Mouse (Mus musculus) kidney, adult 8-10 months (tissue): ENCODE results near the gene Pde2a.

Experiments used
- DNase-seq, 2 experiments: peaks; one replicate each; pipeline ENCODE4 v3.0.0; 2022

Pde2a gene

DNA sequence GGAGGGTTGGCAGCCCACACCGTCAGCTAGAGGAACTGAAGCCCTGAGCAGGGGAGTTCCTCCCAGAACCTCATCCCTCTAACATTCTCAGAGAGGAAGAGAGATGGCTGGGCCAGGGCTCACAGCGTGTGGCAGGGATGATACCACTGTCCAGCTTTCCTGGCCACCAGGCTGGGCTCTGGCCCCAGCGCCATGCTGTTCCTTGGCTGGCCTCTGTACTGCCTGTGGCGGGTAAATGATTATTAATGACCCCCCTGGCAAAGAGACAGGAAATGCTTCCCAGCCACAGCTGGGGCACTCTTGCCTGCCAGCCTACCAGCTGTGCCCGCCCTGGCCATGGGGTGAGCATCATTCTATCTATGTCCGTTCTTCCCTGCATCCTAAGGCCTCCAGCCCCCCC is 33.6 kb downstream of the Pde2a start:
- DNase-seq = no peak

DNA sequence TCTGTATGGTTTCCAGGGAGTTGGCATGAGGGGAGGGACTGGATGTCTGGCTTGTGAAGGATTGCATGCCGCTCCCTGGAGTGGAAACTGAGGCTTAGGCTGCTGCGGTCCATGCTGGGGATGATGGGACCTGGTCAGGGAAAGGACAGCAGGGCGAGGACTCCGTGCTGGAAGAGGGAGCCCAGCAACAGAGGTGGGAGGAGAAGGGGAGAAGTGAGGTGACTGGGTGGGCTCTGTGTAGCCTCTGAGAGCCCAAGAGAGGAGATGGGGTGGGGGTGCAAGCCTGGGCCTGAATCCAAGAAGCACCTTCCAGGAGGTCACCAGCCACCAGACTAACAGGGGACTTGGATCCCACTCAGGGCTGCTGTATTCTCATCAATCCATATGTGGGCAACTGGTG is 34.8 kb downstream of the Pde2a start:
- no peak for DNase-seq

DNA sequence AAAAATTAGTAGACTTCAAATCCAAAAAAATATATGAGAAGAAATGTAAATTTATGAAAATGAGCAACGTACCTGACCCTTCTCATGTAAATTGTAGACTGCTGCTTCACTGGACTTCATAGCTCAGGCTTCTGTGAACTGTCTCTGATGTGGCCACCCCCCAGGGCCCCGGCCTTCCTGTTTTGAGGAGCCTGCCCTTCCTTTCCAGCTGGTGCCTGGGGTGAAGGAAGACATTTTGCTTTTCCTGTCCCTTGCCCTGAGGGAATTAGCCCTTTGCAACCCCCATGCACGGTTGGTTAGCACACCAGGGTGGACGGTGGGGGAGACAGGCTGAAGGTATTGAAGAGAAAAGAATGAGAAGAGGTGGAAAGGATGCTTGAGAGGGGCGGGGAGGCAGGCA is 35.3 kb downstream of the Pde2a start:
- DNase-seq = no peak

DNA sequence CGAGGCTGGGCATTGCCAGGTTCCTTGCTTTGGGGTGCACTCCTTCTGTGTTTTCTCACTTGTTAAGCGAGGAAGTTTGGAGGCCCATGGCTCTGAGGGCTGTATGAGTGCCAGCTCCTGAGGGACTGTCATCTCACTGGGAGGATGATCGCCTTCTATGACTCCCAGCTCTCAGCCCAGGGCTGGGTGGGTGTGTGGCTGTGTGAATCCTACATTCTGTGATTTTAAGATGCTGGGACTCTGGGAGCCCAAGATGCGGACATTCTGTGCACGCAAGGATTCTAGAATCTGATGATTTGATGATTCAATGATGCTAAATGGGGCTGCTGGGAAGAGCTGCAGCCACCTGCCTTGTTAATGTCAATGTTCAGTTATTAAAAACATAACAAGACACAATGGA is 35.8 kb downstream of the Pde2a start:
- no peak for DNase-seq

DNA sequence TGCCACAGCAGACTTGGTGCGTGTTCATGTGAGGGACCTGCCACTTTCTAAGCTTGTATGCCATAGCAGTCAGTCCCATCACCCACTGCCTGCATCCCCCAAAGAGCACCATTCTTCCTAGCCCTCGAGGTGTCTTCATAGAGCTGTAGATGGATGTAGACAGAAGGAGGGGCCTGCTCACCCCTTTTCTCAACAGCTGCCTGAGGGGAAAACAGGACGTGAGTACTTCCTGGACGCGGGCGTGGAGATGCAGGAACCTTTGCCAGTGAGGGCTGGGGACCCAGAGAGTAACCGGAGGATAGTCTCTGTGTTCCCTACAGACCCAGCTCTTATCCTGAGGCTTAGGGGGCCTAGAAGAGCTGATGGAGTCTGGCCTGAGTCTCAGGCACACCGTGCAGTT is 36.3 kb downstream of the Pde2a start:
- DNase-seq = no peak

DNA sequence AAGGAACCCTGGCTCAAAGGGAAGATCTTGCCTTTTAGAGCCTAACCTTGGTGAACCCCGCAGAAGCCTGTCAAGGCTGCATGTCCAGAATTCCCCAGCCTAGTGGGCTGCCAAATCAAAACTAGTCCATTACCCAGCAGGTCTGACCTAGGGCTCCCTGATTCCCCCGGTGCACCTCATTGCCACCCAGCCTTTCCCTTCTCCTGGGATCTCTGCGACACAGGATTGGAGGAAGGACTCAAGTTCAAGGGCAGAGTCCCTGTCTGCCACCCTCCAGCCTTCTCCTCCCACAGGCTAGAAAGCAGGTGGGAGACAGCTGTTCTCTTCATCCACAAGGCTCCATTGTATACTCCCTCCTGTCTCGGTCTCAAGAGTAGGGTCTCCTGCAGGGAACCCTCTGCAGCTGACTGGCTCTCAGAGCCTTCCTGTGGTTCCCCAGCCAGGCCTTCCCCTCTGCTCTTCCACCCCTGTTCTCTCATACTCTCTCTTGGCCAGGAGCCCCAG is 36.8 kb downstream of the Pde2a start:
- no peak for DNase-seq

DNA sequence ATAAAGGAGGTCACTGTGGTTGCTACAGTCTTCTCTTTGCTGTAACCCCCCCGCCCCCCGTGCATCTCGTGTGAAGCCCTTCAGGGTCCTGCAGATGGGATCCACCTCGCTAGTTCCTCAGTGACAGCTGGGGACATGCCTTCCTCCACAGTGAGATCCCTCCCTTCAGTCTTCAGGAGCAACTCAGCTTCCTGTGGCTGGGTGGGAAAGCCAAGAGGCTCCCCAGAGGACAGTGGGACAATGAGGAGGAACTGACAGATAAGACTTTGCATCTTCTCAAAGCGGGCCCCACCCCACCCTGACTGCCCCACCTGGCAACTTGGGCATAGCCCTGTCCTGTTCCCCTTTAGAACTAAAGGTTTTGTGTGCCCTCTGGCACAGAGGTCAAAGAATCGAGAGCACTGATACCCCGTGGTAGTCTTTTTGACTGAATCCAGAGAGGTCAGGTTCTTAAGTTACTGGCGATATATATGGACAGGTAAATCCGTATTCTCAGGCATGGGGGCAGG is 37.9 kb downstream of the Pde2a start:
- no peak for DNase-seq

DNA sequence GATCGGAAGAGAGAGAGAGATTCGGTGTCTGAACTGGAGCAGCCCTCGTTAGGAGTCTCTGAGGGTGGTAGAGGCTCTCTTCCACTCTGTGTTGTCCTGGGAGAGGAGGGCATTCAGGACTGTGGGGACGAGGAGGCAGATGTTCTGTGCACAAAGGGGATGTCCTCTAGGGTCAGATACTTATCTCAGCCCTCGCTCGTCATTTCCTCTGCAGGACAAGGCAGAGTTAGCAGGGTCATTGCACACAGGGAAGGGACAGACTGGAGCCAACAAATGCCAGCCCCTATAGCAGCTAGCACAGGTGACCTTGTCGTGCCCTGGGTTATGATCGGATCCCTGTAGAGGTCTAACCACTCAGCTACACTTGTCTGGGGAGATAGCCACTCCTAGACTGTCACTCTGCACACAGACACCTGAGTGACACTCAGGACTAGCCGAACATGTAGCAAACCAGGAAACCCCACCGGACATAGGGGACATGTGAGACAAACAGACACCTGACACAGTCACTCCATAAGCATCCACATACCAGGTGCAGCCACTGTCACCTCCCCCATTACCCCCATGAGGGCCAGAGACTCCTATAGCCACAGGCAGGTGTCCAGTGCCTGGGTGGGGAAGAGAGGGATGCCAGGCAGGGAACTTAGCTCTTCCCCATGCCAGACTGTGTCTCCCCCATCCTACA is 38.6 kb downstream of the Pde2a start:
- no peak for DNase-seq

DNA sequence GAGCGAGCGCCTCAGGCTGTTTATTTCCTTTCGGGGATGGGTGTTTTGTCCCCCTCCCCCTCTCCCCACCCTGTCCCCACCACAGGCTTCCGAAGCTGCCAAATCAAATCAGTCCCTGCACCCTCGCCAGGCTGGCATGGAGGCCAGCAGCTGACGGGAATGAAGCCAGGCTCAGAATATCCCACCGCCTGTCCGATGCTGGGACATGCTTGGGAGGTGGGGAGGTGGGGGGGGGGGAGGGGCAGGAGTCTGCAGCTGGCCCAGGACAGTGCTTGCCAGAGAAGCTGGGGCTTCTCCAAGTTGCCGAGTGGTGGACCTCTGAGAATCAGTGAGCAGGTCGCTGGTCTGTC is 39.1 kb downstream of the Pde2a start:
- no peak for DNase-seq

DNA sequence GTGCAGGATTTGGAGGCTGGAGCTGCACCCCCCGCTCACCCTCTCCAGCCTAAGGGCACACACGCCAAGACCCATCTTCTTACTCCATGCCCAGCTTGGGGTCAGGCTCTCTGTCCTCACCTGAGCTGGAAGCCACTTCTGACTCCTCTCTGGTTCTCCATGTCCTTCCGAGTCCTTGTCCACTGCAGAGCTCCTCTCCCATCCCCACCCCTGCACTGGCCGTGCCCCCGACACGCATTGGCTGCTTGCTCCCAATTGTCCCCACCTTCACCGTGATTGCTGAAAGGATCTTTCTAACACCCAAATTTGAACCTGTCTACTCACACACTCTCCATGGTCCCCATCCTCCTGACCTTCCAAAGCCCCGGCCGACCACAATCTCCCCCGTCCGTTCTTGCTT is 40.1 kb downstream of the Pde2a start:
- DNase-seq = no peak

DNA sequence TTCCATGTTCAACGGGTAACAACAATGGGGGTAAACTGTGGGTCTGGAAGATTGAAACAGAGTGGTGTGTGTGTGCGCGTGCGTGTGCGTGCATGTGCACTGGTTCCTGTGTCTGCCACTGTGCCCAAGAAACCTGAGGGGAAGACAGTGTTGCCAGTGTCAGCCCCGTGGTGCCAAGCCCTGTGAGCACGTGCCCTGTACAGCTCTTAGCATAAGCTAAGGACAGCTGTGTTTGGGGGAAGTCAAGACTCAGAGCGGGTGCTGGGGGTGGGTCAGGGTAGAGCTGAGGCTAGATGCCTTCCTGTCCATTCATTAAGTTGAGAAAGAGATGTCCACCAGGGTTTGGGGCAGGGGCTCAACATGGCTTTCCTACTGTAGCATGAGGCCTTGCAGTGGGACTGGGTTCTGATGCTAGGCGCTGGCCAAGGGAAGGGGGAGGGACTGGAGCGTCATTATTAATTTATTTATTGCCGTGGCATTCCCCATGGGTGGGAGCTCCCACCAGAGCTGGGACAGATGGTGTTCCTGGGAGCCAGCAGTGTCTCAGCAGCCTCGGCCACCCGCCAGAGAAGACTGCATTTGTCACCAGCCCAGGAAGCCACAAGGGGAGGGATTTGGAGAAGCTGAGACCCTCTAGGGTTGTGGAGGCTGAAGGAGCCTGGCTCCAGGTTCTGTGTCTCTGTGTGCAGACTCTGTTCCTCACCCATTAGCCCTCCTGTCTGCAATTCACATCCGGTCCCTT is 41.0 kb downstream of the Pde2a start:
- no peak for DNase-seq

DNA sequence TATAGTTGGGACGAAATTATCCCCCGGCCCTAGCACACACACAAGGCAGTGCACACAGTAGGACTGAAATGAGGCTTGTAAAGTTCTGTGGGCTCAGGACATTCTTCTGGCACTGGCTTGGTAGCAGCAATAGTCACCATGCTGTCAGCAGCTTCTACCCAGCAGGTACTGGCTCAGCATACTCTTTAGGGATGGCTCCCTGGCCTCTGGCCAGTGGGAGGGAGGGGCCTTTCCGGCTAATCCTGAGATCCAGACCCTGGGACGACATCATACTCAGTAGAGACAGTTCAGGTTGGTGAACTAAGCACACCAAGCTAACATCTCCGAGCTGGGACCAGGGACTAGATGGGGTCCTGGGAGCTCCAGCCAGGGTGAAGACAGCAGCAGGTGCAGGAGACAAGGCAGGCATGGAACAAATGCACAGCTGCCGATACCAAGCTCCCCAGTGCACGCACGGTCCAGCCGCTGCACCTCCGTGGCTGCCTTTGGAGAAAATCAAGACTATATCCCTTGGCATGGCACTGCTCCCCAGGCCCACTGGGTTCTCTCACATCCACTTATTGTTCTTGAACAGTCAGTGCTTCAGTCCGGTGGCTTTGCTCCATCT is 42.3 kb downstream of the Pde2a start:
- no peak for DNase-seq

DNA sequence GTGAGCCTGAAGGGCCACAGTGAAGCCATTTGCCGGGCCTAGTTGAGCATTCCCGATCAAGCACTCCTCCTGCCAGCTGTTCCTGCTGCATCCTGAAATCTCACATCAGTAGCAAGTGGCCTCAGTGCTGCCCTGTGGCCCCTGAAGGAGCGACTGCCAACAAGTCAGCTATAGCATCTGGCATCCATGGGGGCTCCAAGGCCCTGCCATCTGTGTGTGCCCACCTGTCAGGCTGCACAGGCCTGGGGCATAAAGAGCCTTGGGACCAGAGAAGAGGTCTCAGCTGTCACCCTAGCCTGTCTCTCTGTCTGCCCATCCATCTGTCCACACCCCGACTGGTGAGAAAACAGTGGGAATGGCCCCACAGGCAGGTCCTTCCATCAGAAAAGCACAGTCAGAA is 43.4 kb downstream of the Pde2a start:
- DNase-seq = no peak

DNA sequence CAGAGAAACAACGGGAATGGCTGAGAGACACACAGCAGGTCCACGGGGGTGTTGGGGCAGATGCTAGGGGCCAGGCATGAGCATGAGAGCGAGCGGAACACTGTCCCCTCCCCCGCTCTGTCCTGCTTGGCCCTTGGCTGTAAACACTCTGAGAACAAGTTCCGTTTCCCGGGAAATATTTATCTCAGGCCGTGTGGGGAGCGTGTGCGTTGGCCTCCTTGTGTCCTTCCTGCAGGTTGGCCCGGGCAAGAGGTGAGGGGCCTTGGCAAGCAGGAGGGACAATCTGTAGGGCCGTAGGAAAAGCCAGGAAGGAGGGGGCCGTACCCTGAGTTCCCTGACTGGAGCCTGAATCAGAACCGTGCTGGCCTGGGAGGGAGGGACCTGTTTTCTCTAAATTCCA is 43.9 kb downstream of the Pde2a start:
- peak; percentile 69 to 79 for DNase-seq

DNA sequence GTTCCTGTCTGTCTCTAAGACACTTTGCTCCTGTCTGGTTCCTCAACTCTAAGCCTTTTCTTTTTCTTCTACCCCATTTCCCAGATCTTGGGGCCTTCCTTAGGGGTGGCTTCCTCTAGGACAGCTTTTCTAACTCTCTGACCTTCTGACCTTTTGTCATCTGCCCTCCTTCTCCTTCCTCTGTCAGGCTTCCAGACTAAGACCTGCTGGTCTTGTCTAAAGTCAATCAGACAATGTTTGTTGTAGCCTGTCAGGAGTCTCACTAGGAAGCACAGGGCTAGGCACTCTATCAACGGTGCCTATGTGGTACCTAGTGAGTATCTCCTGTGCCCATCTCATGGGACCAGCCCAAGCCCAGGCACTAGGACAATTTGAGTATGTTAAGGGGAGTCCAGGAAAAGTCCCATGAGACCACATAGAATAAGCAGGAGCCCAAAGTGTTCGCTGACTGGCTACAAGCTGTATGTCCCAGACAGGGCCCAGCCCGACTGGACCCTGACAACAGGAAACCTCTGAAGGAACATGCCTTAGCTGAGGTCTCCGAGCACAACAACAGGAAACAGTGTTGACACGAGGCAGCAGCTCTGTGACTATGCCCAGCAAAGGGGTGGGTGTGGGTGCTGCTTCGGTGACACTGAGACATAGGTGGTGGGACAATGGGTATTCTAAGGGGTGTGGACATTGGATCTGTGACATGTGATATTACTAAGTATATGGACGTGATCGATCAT is 44.5 kb downstream of the Pde2a start:
- peak; percentile 57 for DNase-seq

DNA sequence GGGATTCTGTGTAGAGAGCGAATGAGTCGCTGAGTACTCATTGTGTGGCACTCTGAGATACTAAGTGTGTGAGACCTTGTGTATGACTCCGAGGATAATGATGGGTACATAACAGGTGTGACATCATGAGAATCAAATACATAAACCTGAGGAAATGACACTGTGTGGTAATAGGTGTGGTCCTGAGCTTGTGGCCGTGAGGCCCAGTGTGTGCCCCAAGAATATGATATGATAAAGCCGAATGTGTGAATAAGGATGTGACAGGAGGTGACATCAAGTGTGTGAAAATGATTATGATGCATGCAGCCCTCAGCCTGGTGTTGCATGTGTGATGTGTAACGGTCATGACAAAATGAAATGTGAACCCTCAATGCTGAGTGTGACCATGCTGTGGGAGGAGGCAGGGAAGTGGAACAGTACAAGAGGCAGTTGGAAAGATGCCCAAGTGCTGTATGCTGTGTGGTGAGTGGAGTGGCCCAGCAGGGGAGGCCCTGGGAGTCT is 45.1 kb downstream of the Pde2a start:
- no peak for DNase-seq

DNA sequence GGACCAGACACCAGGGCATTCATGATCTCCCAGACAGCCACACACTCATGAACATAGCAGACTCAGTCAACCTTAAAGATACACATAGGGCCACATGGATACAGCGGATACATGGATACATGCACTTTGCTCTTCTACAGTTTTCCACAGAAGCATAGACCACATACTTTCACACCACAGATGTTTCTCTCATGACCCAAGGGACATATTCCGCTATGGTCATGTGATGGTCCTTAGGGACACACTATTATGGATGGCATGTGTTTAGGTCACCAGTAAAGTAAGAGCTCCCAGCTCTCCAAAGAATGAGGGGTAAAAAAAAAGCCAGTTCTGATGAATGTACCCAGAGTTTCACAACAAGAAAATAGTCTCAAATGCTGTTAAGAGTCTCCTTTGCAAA is 49.9 kb downstream of the Pde2a start:
- no peak for DNase-seq

DNA sequence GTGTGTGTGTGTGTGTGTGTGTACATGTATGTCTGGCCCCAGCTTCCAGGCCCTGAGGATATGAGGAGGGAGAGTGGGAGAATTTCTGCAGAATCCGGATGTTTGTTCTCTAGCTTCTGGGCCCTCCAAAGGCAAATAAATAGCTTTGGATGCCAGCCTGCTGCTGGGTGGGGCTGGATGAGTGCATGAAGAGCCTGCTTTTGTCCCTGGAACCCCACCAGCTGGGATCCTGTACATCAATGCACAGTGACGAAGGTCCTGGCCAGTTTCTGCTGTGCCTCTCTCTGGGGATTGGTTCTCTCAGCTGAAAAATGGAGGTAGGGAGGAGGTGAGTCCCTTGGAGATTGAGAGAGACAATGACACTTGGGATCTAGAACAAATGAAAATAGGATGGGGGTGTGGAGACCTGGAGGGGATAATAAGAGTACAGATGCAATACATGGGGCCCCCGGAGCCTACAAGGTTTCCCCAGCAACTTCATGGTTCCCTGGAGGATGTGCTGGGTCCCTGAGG is 50.5 kb downstream of the Pde2a start:
- no peak for DNase-seq

DNA sequence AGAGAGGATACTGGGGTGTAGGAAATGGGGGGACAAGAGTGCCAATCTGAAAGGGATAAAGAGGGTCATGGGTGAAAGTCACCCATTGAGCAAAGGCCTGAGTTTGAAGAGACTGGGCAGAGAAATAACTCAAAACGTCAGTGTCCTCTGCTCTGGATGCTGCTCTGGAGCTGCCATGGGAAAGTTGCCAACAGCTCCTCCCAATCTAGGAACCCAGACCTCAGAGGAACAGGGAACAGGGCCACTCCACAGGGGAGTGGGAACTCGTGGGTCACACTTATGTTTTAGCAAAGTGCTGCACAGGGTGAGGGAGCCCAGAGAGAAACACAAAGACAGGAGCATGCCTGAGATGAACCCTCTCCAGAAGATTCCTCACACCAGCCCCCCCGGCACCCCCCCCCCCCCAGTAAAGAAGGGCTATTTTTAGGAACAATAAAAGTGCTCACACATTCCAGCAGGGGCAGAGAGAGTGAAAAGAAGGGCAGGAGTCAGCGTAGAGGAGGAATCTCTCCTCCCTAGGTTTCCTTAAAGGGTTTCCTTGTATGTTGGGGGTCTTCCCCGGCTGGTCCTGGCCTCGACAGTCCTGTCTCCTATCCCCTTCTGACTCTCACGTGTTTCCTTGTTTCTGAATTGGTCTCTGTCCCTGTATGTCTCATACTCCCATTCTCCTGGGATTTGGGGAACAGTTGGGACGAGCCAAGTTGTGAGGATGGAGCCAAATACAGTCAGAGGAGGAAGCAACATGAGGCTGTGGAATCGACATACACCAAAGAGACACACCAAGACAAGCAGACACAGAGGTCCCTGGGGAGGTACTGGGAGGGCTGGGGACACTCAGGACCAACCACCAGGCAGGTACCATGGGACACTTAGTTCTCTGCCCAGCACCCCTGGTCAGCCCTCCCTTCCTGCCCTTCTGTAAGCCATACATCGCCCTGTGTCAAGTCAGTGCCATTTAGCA is 51.4 kb downstream of the Pde2a start:
- DNase-seq = no peak

DNA sequence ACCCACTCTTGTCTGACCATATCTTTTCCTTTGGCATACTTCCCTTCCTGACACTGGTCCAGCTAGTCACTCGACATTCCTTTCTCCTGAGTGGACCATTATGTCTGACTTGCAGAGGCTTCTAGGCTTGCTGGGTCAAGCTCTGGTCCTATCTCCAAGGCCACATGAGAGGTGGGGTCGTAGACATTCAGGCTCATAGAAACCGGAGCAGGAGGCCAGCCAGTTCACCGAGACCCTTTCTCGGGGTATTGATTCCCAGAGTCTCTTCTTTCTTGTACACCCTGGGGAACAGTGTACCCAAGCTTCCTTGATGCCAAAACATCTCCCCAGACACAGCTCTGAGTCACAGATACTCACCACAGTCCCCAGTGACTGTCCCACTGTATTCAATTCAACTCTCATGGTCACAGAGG is 52.9 kb downstream of the Pde2a start:
- no peak for DNase-seq

DNA sequence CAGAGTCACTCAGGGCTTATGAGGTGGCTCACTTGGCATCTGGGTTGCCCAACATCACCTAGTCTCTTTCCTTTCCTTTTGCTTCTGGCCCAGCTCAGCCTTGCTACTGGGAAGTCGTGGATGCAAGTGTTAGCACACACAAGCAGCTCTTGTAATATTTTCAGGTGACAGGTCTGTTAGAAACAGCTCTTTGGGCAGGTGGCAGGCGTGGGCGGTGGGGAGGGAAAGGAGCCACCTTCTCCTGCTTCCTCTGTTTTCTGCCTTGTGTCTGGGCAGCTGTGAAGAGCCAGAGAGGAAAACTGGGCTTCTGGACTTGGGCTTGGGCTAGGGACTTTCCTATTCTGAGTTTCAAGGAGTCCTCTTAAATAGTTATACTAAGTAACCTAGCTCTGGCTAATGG is 54.5 kb downstream of the Pde2a start:
- no peak for DNase-seq

DNA sequence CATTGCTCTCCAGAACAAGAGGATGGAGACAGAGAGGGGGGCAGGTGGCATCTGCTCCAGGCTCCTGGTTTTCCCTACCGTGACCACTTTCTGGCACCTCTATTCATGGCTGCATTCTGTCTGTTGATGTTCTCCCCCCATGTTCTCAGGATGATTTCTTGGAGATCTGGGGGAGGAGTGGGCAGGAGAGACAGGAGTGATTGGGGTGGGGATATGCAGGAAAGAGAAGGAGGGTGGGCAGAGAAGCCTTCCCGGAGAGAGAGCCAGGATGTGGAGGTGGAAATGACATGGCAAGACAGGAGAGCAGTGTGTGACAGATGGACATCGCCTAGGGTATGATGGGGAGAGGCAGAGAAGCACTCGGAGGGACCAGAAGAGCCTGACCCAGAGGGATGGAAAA is 55.0 kb downstream of the Pde2a start:
- DNase-seq = no peak
